Mouse (Mus musculus) brain, adult 2 months (tissue): ENCODE results near the gene Eif3k.

Experiments used
- DNase-seq: peaks from one replicate; pipeline ENCODE4 v3.0.0; 2011; ENCODE audit warnings: low read depth, low spot score

Gene Eif3k

GRCm38 (mm10) chr7:28959505-28960045 is 22.1 kb downstream of the Eif3k start:
- DNase-seq: no peak

DNA sequence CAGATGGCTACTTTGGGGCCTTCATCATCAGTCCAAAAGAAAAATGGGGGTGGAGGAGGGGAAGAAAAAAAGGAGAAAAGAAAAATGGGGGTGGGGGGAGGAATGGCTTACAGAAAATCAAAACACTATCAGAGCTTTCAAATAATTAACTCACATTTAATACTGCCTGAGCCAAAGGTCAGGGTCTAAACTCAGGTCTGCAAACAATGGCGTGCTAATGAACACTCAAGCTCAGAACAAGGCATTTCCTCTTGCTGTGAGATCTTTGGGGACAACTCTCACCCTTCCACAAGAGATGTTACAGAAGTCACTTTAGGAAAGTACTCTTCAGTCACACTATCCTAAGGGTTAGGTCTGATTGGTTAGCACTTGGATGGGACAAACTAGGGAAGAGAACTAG is 22.9 kb downstream of the Eif3k start:
- no peak for DNase-seq

DNA sequence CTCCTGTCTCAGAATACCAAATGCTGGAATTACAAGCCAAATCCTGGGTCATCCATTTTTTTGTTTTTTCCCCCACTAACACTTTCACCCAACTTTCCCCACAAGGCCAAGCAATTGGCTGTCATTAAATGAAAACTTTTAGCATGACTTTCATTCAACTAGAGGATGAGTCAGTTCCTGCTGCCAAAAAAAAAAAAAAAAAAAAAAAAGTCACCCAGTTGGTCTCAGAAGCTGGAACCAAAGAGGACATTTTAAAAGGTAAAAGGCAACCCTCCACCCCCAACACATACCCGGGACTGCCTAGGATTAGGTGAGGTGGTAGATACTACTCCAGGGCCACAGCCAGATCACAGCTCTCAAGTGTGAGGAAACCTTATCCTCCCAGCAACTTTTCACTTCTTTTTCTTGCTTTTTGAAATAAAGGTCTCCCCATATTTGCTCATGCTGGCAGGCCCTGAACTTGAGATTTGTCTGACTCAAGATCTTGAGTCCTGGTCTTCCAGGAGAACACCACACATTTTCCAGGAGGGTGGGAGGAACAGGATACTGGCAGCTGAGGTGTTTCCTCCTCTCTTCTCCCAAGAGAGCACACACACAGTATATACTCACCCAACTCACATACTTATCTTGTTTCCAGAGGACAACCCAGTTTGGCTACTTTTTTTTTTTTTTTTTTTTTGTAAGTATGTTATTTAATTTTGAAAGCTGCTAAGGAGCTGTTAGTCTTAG is 23.5 kb downstream of the Eif3k start:
- peak; percentile 71 for DNase-seq

- no peak for DNase-seq
Measured at GRCm38 (mm10) chr7:28957286-28957685, 24.4 kb downstream of the Eif3k start.

DNA sequence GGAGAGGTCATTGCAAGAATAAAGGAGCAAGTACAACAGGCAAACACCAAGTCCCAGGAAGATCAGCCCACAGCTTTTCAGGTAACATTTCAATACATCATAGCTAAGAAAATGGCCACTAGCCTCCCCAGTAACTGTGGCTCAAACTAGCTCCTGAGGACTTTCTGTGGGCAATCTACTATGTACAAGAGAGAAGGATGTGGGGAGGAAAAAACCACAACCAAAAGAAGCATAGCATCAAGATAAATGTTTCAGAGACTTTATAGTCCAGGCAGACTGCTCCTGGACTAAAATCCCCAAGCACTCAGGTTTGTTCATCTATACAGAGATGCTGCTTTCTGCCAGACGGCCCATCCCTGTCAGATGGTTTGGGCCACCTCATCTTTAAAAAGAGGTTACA is 25.4 kb downstream of the Eif3k start:
- DNase-seq: no peak

- DNase-seq: no peak
Measured at GRCm38 (mm10) chr7:28955295-28955897, 26.3 kb downstream of the Eif3k start.

DNA sequence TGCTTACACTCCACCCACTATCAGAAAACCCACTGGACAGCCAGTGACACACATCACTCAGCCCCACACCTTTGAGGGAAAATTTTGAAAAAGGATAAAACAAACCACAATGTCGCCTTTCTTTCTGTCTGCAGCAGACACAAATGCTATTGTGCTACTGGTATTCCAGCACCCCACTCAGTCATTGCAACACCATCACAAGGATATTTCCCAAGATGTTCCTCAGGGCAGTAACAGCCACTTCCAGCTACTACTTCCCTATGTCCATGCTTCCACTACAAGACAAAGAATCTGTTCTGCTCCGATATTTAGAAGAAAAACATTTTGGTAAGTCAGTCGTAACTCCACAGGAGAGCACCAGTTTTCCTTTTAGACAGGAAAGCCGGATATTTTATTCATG is 26.9 kb downstream of the Eif3k start:
- DNase-seq: no peak

- peak; percentile 54 for DNase-seq
Measured at GRCm38 (mm10) chr7:28953476-28954376, 27.9 kb downstream of the Eif3k start.

DNA sequence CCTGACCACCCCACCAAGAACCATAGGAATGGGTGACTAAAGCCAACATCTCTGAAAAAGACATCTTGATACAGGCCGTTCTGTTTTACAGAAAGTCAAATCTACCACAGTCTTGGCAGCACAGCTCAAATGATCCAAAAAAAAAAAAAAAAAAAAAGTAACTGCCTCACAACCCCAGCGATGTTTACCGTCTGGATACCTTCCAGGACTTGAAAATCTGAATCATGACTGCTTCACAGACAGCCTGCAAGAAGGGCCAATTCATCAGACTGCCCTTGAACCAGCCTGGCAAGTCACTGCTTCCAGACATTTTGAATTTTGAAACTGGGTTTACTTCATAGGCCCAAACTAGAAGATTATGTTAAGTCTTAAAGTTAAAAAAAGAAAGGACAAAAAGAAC is 28.9 kb downstream of the Eif3k start:
- DNase-seq: peak; percentile 78

DNA sequence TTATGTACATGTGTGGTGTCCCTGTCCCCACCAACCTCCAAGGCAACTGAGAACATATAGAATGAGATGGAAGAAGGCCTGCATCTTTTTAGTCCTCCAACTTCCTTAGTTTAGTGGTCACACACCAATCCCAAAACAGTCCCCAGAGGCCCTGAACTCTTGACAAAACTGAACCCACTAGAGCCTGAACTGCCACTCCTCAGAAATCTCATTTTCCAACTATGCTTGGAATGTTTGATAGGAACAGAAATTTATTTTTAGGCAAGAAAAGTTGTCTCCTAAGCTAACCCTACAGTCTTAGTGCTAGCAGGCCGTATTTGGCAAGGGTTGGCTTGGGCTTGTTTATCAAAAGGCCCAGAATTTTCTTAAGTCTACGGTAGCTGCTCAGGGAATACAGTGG is 29.9 kb downstream of the Eif3k start:
- no peak for DNase-seq

DNA sequence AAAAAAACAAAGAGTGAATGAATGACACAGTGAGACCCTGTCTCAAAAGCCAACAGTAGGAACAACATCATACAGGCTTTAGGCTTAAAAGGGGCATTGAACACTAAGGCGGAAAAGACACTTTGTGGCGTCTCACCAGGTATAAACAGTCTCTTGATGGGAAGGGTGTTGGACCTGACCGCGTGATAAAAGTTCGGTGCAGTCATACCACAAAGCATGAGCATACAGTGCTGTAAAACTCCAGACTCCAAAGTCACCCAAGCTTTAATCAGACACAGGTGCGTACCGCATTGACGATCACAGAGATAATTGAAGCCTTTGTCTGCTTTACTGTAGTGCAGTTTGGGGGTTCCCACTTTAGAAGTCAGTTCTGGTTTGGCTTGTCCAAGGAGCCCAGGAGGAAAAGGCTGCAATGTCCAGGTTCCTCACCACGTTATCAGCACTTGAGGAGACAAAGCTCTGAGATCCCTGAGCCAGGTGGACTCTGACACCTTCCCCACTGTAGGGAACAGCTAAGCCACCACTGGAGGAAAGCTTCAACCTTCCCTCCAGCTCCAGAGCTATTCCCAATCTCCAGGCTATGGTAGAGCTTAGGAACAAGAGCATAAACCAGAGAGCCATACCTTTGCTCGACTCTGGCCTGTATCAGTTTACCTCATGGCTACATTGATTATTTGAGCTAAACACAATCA is 31.2 kb downstream of the Eif3k start:
- no peak for DNase-seq

DNA sequence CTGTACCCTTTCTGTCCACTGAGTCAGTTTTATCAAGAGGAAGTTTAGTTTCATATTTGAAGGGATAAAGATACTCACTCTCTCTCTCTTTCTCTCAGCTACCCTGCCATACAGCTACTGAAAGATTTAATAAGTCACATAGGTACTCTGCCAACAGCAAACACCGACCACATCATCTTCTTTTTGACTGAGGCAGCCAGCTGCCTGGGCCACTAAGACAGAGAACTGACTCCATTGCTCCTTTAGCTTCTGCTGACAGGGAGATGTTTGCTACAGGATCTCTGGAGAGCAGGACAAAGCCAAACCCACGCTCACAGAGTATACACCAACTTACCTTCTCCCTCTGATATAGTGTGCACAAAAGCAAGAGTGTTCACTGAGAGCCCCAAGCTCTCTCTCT is 32.4 kb downstream of the Eif3k start:
- DNase-seq: no peak

- DNase-seq: no peak
Measured at GRCm38 (mm10) chr7:28948746-28949145, 32.9 kb downstream of the Eif3k start.

GRCm38 (mm10) chr7:28946271-28946610 is 35.4 kb downstream of the Eif3k start:
- no peak for DNase-seq

DNA sequence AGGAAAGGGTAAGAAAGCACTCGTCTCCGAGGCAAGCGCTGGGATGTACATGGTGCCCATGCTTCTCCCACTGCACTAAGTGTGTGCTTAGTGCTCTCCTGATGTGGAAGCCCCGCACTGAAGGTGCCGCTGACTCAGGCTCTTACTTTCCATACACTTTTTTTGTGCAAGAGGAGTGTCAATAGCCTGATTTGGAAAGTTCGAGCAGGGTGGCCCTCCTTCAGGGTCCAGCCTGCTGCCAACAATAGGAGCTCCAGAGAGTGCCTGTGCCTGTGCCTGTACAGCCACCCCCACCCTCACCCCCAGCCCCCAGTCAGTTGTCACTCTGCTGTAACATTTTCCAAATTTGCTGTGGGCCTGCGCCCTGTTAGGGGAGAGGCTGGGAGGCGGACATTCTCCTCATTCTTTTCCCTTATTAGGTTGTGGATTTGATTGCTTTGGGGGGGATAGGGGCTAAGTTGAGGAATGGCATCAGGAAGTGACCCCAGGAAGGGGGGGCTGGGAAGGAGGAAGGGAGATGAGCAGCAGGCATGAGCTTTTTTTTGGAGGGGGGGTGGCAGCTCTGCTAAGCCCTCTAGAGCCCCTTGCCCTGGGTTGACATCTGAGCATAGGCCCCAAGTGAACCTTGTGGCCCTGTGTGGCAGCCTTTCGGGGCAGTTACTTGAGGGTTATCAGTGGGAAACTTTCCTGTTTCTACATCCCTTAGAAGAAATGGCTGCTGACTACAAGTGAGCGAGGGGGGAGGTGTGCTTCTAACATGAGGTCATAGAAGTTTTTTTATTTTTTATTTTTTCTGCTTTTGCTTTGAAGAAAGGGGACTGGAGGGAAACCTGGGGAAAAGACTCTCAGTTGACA is 36.0 kb downstream of the Eif3k start:
- DNase-seq: peak; percentile 73

DNA sequence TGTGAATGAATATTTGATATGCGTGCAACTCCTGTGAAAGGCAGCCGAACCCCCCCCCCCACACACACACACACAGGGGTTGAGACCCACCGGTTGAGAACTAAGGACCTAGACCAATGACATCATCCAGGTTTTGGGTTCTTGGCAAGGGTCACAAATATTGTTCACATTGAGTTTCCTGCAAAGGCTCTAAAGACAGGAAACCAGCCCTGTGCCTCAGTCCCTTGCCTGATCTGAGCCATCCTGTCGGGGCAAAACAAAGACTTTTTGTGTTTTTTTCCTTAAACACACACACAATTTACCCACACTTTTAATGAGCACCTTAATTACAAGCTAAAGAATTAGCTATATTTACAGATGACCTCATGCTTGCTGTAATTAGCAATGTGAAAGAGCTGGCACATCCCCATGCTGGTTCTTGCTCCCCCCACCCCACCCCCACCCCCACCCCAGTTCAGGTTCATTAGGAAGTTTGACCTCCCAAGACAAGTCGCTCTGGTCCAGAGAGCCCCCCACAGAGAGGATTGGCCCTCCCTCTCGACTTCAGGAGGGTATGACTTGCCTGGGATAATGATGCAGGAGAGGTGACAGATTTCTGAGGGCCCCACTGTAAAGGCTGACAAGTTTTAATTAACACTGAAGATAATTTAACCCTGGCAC is 36.8 kb downstream of the Eif3k start:
- DNase-seq: no peak

- DNase-seq: peak; percentile 72
Measured at GRCm38 (mm10) chr7:28943451-28944180, 38.0 kb downstream of the Eif3k start.

DNA sequence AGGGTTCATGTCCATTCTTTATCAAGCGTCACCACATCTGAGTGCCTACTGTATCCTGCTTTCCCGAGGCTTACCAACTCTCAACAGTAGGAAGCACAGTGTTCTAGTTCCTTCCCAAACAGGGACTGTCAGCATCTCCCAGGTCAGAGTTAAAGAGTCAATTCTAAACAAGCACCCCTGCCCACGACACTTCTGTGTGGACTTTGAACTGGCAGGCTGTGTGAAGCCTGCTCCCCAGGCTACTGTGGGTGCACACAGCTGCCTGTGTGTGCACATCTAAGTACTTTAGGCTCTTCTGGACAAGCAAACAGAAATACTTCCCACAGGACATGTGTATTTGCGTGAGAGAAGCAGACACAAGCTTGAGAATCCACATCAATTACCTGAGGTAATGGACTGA is 40.1 kb downstream of the Eif3k start:
- no peak for DNase-seq

DNA sequence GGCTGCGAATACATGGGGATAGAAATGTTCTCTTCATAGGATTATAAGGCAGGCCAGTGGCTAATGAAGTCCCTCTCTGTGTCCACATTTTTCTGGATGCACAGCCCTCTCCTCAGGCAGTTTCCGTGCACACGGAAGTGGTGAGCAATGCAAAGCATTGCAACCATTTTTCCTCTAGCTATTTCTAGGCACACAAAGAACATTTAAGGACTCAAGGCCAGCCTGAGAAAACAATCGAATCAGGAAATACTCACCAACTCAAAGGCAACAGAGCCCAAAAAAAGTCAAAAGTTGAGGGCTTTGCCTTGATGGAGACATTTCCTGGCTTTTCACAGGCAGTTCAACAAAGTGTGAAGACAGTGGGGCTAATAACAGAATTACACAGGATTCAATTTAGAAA is 40.5 kb downstream of the Eif3k start:
- DNase-seq: no peak
